Mouse (Mus musculus): ENCODE data around the gene Fam162b. TPM values are rescaled to one million over a fixed set of nuclear protein-coding genes. Genes with fewer than 3 reads are reported as not detected.

The Fam162b gene
- not detected for polyA plus RNA-seq (2017; shearing (Covaris generic))

GRCm38 (mm10) chr10:51590139-51590574 is at the start of gene Fam162b:
Gene Fam162b (minus strand): TSS chr10:51590517.

GRCm38 (mm10) chr10:51631411-51632136 is 41.3 kb upstream of the Fam162b start, which contains the start of gene Gprc6a:
Gene Gprc6a (minus strand): TSS chr10:51631461.

Other genes starting within 250 kb of the Fam162b start
- 40.6 TPM for gene Gm49339, start 109.9 kb downstream of the Fam162b start, polyA plus RNA-seq (2017; shearing (Covaris generic))
- gene Lilr4b, start 109.9 kb downstream of the Fam162b start, polyA plus RNA-seq (2017; shearing (Covaris generic)), result 409 TPM
- 419 TPM for gene Lilrb4a, start 99.6 kb downstream of the Fam162b start, polyA plus RNA-seq (2017; shearing (Covaris generic))
- not detected for gene Gprc6a, start 40.9 kb upstream of the Fam162b start, polyA plus RNA-seq (2017; shearing (Covaris generic))
- gene Rfx6, start 87.2 kb upstream of the Fam162b start, polyA plus RNA-seq (2017; shearing (Covaris generic)), result not detected